Mouse (Mus musculus) yolk sac, embryonic 10.5 days (tissue): ENCODE data around the gene Adamts5.
A peak's percentile ranks its signal among the peaks of the same experiment; 100 is the strongest.

ENCODE experiments used
- DNase-seq: peaks from one replicate; pipeline ENCODE4 v3.0.0-alpha.2; 2017; ENCODE audit warnings: low spot score

Gene Adamts5

DNA sequence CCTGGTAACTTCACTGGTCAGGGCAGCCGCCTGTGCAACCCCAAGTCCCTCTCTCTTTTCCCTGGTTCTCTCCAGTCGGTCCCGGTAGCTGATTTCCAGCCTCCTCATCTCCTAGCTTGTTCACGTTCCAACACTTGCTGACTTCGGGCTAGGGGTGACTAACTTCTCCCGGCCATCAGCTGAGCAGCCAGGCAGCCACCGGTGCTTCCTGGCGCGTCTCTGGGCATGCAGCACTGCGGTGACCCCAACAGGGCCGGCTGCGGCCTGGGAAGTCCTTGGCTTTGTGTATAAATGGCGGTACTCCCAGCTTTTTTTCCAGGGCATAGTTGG is at the start of gene Adamts5:
TSS of gene Adamts5 (minus strand) at position 248 of the 330 bp plus-strand sequence.
- no peak for DNase-seq

GRCm38 (mm10) chr16:85950356-85950755 is 48.7 kb upstream of the Adamts5 start:
- no peak for DNase-seq

- DNase-seq, result no peak
Measured at GRCm38 (mm10) chr16:85926004-85926403, 24.4 kb upstream of the Adamts5 start.

DNA sequence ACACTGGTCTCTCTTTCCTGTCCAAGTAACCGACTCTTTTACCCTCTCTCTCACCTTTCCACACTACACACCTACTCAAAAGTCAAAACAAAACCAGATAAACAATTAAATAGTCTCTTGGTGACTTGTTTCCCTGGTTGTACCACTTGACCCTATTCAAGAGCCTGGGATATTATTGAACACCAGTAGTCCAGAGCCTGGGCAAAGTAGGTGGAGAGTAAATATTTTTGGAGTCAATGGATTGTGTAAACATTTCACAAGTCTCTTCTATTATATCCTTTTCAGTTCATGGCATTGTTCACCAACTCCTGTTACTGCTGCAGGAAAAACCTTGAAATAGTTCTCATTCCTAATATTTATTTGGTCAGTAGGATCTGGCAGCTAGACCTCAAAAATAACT is 20.8 kb upstream of the Adamts5 start:
- DNase-seq, result no peak

DNA sequence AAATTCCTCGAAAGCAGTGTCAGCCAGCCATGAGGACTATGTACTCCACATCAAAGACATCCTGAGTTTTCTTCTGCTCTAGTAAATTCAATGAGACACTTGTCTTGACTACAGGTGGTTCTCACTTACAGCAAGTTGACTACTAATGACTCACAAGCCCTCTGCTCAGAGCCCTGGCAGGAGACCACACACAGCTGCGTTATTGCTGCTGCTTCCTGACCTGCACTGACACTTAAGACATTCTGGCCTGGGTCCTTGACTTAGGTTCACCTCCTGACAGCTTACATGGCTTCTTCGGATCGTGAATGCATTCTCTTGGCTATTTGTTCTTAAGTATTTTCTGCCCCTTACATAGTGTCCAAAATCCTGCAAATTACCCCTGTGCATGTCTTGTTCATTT is 18.5 kb upstream of the Adamts5 start:
- no peak for DNase-seq

DNA sequence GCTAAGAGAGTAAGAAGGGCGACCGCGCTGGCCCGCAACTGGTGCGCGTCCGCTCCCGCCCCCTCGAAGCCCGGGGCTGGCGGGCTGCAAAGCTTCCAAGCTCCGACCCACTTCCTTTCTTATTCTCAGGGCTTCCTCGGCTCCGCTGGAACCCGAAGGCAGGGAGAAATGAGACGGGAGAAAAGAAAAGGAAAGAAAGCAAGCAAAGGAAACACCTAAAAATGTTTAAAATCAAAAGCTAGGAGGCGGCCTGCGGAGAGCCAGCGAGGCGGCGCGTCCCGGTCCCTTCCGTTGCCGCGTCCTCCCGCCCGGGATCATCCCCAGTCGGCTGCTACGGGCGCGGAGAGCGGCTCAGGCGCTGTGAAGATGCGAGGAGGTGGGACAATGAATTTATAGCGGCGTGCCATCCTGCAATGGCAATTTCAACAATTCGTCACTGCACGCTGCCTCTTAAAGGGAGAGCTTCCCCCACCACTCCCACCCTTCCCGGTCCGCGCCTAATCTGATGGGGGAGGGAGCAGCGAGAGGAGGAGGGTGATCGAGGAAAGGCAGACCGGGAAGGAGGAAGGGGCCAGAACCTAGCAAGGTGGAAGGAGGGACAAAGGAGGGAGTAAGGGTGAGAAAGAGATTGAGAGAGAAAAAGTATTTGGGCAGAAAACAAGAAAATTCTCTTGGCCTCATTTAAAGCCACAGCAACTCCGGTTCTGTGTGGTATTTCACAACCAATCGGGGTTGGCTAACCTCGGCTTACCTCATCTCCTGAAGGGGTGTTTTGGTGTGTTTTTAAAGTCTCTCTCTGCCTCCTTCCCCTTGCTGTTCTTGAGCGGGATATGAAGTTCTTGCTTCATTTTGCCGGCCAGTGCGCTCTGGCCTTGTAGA is 687 bp downstream of the Adamts5 start:
- DNase-seq, result peak; percentile 27

- DNase-seq, result peak; percentile 20
Measured at GRCm38 (mm10) chr16:85899790-85900587, 1.6 kb downstream of the Adamts5 start.

DNA sequence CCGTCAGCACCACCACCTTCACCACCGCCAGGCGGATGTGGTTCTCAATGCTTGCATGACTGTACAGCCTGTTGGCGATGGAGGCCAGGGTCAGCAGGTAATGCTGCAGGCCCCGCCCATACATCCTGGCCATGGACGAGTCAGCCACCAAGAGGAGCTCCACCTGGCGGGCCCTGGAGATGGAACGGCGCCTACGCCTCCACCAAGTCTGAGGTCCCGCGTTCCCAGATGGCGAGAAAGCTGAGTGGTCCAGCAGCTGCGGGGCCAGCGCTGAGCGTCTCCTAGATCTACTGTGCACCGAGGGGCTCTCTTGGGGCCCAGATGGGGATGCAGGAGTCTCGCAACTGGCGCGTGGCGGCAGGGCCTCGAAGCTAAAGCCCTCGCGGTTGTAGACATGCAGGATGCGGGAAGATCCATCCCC is 2.3 kb downstream of the Adamts5 start:
- no peak for DNase-seq

DNA sequence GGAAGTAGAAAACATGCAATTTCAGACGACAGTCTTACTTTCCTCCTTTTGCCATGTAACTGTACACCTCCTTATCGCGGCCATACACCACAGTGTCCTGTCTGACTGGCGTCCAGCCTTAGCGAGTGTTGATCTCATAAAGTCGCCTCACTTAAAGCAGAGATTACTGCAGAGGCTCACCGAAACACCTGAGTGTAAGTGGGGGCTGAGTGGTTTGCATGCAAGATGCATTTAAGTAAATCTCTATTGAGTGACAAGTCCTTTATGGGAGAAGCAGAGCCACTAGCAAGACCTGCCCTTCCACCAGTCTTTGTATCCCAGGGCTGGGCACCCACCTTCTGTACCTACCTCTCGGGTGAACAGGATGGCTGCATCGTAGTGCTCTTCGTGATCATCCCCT is 2.8 kb downstream of the Adamts5 start:
- no peak for DNase-seq

DNA sequence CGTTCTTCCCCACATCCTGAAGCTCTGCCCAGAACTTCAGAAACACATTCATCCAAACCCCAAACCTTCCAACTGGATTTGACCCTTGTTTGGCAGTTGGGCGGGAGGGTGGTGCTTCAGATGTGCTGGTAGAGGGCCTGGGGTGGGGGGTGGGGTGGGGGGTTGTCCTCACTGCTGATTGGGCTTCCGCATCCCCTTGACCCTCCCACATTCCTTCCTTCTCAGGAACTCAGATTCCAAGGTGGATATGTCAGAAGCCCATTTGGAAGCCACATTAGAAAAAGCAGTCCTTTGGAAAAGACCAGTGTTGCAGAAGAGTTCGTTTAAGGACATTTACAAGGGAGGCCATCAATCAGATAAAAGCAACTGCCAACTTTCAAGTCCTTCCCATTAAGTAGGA is 3.2 kb downstream of the Adamts5 start:
- DNase-seq, result no peak

GRCm38 (mm10) chr16:85897854-85898253 is 3.8 kb downstream of the Adamts5 start:
- no peak for DNase-seq

GRCm38 (mm10) chr16:85895948-85896347 is 5.7 kb downstream of the Adamts5 start:
- DNase-seq, result no peak

DNA sequence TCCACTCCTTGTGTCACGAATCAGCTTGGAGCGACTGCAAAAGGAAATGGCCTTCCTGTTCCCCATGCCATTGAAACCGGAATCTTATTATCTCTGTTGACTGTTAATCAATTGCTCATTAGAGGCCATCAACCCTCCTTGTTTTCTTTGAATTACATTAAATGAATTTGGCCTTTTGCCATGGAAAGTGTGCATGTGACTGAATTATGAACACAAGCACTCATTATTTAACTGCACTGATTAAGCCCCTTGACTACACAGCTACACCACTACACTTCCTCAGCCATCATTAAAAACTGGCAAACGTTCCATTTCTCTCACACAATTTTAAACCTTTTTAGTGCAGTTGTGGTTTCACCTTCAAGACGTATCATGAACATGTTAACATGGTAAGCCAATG is 11.8 kb downstream of the Adamts5 start:
- DNase-seq, result no peak

DNA sequence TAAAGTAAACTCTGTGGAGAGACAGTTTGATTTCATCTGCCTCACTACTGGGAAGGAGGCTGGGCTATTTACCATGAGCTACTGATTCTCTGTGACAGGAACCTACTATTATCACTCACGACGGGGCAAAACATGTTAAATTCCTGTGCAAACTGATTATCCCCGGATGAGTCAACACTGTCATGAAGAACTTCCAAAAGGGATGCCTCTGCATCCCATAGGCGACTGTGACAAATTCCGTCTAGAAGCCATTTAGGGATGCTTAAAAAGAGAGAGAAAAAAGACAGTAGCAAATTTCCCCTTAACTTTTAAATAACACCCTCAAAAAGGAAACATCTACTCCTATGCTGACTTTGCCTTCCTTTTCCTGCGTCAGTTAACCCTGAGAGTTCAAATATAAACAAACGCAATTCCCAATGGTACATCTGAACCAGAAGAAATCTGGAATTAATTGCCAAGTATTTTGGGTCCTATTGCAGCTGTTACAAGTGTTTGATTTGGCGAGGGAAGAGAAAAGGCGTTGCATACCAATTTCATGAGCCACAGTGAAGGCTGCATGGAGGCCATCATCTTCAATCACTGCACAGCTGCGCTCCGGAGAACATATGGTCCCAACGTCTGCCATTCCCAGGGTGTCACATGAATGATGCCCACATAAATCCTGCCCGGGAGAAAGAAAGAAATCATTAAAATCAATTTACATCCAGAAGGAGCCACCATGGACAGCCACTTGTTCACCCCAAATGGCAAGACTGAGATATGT is 14.2 kb downstream of the Adamts5 start:
- no peak for DNase-seq

DNA sequence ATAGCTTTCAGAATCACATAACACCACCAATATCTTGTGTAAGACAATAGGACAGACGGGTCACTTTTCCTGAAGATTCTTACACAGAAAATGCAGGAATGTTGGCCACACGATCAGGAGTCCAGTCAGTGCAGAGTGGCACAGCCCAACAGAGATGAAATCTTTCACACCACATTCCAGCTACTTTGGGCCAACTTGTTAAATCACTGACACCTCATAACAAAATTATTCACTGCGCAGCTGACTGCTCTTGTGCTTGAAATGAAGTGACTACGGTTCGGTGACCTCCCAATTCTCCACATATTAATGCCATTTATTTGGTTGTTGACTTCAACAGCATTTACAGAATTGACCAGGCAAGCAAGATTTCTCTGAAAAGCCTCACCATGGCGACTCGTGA is 22.6 kb downstream of the Adamts5 start:
- no peak for DNase-seq

- DNase-seq, result no peak
Measured at GRCm38 (mm10) chr16:85874141-85874540, 27.5 kb downstream of the Adamts5 start.

- no peak for DNase-seq
Measured at GRCm38 (mm10) chr16:85871971-85872370, 29.7 kb downstream of the Adamts5 start.

DNA sequence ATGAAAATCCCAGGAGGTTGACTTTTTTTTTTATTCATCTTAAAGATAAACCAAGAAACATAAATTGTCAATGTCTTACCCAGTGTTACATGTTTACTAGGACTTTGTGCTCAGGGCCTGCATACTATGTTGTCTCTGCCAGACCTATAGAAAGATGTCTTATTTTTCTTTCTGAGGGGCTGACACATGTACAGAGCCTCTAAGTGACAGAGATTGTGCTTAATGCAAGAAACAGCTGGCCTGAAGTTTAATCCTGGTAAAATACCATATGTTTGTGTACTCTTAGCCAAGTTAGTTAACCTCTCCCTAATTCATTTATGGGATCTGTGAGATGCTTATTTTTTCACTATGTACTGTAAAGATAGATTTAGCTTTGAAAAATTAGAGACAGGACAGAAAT is 30.4 kb downstream of the Adamts5 start:
- no peak for DNase-seq

- no peak for DNase-seq
Measured at GRCm38 (mm10) chr16:85864691-85865389, 36.8 kb downstream of the Adamts5 start.

DNA sequence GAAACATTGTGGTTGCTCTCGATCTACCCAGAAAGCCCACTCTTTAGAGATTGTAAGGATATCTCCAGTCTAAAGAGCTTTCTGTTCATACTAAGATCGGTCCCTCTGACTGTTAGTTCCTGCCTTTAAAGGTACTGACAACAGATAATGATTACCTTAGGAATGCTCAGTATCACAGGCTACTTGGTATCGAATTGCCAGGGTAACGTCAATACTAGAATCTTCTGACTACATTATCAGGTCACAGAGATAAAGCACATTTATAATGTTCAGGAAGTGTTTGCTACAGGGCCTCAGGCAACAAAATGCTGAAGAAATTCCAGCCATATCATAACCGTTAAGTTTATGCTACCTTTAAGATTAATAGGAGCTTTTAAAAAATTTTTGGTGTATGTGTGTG is 47.1 kb downstream of the Adamts5 start:
- DNase-seq, result no peak

DNA sequence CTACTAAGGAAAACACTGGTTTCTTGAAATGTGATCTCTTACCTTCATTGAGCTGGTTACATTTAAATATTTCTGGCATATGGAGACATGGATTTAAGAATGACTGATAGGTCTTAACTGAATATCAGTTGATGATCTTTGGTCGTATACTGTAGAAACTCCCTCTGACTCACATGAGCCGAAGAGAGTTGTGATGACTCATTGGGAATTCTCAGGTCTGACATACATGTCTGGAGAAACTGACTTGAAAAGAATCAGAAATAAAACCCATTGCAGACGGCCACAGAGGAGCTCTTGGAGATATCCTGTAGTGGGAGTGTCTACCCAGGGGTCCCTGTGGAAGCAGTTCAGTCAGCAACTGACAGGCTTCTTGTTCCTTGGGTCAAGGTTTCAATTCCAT is 74.6 kb downstream of the Adamts5 start:
- DNase-seq, result no peak

GRCm38 (mm10) chr16:85822330-85822916 is 79.2 kb downstream of the Adamts5 start:
- DNase-seq, result no peak
